Mouse (Mus musculus): ENCODE data around the gene 4930544D05Rik. TPM values are rescaled to one million over a fixed set of nuclear protein-coding genes. Genes with fewer than 3 reads are reported as not detected.

4930544D05Rik gene
- polyA plus RNA-seq, 1 experiment from 2014 or later = not detected

DNA sequence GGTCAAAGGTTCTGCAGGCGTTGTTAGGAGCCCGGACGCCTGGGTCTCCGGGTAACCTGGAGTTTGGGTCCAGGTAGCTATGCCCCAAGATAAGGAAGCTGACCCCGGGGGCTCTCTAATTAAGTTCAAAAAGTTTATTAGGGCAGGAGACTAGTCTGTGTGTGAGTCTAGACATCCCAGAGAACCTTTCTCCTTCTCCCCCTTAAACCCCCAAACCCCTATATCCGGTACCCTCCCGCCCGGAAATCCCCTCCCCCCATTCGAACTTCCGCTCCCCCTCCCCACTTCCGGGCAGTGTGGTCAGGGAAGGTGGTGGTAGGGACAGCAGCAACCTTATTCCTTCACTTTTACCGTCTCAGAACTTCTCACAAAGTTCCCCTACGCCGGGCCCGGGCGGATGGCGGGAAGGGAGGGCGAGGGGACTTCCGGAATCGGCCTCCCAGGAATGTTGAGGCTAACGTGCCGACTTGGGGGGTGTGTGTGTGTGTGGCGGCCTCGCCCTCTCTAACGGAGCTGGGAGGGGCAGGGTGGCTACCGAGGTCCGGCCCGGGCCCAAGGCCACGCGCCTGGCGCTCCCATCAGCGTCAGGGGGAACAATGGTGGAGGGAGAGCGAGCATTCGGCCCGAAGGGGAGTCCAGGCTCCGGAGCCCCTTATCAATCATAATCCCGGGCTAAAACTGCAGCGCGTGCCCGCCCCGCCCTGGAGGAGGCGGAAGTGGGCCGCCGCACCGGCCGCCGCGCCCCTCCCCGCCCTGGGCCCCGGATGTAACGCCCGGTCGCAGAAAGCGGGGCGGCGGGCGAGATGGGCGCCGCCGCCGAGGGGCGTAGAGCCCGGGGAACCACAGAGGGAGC is 37.9 kb downstream of the 4930544D05Rik start:
- DNase-seq (ENCODE audit: low spot score) (peak; percentile 86), ATAC-seq (replicated peaks; ENCODE audit: low FRiP score) (peak; percentile 58)
- Histone ChIP-seq H3K36me3 (ENCODE audit: control insufficient read depth, insufficient read depth, low read length) (peaks cover 21% of the 10 kb centered on the region), H3K9ac (ENCODE audit: low read length) (peak overlapping the region; percentile 98), H3K4me3 (ENCODE audit: low read depth, low read length) (peak overlapping the region; percentile 99), H3K9me3 (ENCODE audit: control insufficient read depth, low read length) (no peaks in the 10 kb centered on the region), H3K4me2 (ENCODE audit: low read depth, low read length, severe bottlenecking) (peak overlapping the region; percentile 97), H3K27me3 (ENCODE audit: control insufficient read depth, insufficient read depth, low read length) (no peaks in the 10 kb centered on the region), H3K27ac (ENCODE audit: low read depth, low read length) (peak overlapping the region; percentile 94), H3K4me1 (replicated peaks; ENCODE audit: control insufficient read depth, insufficient read depth, low read length) (peaks cover 31% of the 10 kb centered on the region)
- WGBS = 1% methylated on average over 63 of the region's 63 CpGs

DNA sequence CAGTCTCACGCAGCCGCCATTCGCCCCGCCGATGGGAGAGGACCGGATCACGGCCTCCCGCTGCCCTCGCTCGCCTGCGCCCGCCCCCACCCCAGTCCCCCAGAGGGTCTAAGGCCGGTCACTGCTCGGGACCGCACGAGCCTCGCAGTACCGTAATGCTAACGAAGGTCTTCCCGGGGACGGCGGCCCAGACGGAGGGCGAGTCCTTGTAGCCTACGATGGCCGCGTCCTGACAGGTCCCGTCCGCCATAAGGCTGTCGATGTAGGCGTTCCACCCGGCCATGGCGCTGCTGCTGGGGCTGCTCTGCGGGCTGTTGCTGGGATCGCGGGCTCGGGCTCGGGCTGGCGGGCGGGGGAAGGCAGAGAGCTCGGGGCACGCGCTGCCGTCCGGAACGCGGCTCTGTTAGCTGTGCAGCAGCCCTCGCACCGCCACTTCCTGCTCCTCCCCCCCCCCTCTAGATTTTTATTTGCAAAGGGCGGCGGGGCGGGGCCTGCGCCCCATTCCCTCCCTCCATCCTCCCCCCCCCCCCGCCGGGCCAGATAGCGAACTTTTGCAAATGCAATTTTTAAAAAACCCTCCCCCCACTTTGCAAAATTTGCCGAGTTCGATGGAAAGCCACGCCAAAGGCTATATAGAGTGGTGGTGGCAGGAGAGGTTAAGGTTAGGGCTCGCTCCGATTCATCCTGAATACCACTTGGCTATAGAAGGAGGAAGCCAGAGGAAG is 38.7 kb downstream of the 4930544D05Rik start, which contains the start of gene Pfn1:
Gene Pfn1 (minus strand): TSS at position 447 of the 725 bp plus-strand sequence.
- Histone ChIP-seq H3K4me2 (ENCODE audit: low read depth, low read length, severe bottlenecking) (peak within 1 kb of the TSS; percentile 97), H3K9me3 (ENCODE audit: control insufficient read depth, low read length) (no peaks in the 10 kb centered on the region), H3K9ac (ENCODE audit: low read length) (peak within 1 kb of the TSS; percentile 98), H3K27ac (ENCODE audit: low read depth, low read length) (peak within 1 kb of the TSS; percentile 94), H3K4me1 (replicated peaks; ENCODE audit: control insufficient read depth, insufficient read depth, low read length) (peaks cover 29% of the 10 kb centered on the region), H3K27me3 (ENCODE audit: control insufficient read depth, insufficient read depth, low read length) (no peaks in the 10 kb centered on the region), H3K4me3 (ENCODE audit: low read depth, low read length) (peak within 1 kb of the TSS; percentile 99), H3K36me3 (ENCODE audit: control insufficient read depth, insufficient read depth, low read length) (peaks cover 18% of the 10 kb centered on the region)
- ATAC-seq (replicated peaks; ENCODE audit: low FRiP score) = peak; percentile 38
- DNase-seq (ENCODE audit: low spot score) = peak; percentile 92
- under 1% methylated on average over 57 of the region's 61 CpGs for WGBS

DNA sequence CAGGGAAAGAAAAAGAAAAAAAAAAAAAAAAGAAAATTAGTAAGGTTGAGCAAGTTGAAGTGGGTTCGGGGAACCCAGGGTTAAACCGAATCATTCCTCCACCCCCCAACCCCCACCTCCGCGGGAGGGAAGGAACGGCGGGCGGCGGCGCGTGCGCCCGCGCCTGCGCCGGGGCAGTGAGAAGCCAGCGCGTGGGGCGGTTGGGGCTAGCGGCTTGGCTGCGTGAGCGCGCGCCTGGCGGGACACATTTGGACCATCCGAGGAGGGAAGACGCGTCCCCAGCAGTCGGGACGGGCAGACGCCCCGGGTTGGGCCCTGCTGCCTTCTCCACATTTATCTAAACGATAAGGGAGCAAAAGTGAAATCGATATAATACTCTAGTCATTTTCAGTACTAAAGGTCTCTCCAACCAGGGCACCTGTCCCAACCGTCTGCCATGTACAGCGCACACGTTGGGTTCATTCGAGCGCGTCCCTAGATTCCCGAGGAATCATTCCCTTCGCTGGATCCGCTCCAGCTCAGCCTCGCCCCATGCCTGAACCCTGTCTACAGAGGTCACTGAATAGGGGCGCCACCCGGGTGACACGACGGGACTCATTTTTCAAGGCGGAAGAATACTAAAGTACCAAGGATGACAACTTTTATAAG is 39.4 kb downstream of the 4930544D05Rik start:
- Histone ChIP-seq H3K4me3 (ENCODE audit: low read depth, low read length) (peak overlapping the region; percentile 99), H3K27me3 (ENCODE audit: control insufficient read depth, insufficient read depth, low read length) (no peaks in the 10 kb centered on the region), H3K27ac (ENCODE audit: low read depth, low read length) (peak overlapping the region; percentile 94), H3K9ac (ENCODE audit: low read length) (peak overlapping the region; percentile 98), H3K36me3 (ENCODE audit: control insufficient read depth, insufficient read depth, low read length) (peaks cover 12% of the 10 kb centered on the region), H3K4me1 (replicated peaks; ENCODE audit: control insufficient read depth, insufficient read depth, low read length) (peaks cover 29% of the 10 kb centered on the region), H3K4me2 (ENCODE audit: low read depth, low read length, severe bottlenecking) (peak overlapping the region; percentile 97), H3K9me3 (ENCODE audit: control insufficient read depth, low read length) (no peaks in the 10 kb centered on the region)
- ATAC-seq (replicated peaks; ENCODE audit: low FRiP score) (peak; percentile 48), DNase-seq (ENCODE audit: low spot score) (peak; percentile 88)
- under 1% methylated on average over 48 of the region's 48 CpGs for WGBS

DNA sequence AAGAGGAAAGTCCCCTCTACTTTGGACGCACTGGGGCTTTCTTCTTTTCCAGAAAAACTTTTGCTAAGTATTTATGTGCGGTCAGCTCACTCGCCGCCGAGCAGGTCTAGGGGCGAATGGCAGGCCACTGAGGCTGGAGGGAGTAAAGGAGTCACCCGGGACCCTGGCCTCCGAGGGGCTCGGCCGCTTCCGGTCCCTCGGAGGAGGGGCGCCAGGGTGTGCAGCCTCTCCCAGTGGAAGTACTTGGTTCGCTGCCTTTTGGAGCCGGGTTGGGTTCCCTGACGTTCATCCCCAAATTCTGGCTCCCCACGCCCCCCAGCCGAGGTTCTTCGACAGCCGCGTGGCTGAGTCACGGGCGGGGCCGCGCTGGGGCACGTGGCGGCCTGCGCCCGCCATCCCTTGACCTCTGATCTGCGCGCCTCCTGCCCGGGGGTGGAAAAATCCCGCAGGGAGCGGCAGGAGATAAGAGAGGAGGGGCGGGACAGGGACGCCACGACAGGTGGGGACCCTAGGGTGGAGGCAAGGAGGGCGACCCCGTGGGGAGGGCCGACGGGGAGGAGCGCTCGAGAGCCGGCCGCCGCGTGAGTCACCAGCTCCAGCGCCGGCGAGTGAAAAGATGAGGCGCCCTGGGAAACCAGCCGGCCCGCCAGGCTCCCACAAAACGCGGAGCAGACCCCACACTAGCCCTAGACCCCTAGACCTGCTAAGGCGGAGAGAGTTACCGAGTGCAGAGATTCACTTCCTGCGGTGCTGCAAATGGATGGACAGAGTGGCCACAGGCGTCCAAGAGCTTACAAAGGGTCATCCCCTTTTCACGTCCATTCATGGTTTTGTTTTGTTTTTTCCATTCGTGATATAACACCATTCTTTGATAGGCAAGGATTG is 40.2 kb downstream of the 4930544D05Rik start:
- Histone ChIP-seq H3K4me2 (ENCODE audit: low read depth, low read length, severe bottlenecking) (peak overlapping the region; percentile 97), H3K27me3 (ENCODE audit: control insufficient read depth, insufficient read depth, low read length) (no peaks in the 10 kb centered on the region), H3K9me3 (ENCODE audit: control insufficient read depth, low read length) (no peaks in the 10 kb centered on the region), H3K4me1 (replicated peaks; ENCODE audit: control insufficient read depth, insufficient read depth, low read length) (peaks cover 26% of the 10 kb centered on the region), H3K36me3 (ENCODE audit: control insufficient read depth, insufficient read depth, low read length) (peaks cover 6% of the 10 kb centered on the region), H3K9ac (ENCODE audit: low read length) (peak overlapping the region; percentile 98), H3K4me3 (ENCODE audit: low read depth, low read length) (peak overlapping the region; percentile 99), H3K27ac (ENCODE audit: low read depth, low read length) (peak overlapping the region; percentile 94)
- ATAC-seq (replicated peaks; ENCODE audit: low FRiP score) (peak; percentile 48), DNase-seq (ENCODE audit: low spot score) (peak; percentile 86)
- WGBS = under 1% methylated on average over 61 of the region's 61 CpGs

DNA sequence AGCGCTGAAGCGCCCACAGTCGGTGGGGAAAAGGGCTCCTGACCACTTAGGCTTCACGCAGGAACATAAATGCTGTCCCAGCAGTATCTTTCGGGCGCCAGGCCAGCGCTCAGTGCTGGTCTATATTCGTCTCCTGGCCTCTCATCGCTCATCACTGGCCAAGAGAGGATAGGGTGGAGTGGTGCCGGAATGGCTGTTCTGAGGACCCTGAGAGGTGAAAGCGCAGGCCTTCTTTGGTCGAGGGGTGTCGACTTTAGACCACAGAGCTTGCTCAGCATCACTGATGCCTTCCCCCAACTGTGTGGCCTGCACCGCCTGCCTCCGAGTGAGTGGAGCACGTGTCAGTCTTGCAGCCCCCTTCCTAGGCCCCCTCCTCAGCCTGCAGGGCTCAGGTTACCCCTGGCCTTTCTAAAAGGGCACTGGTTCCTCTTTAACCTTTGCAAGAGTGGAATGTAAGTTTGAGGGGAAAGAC is 40.8 kb downstream of the 4930544D05Rik start:
- Histone ChIP-seq H3K9me3 (ENCODE audit: control insufficient read depth, low read length) (no peaks in the 10 kb centered on the region), H3K27ac (ENCODE audit: low read depth, low read length) (peak overlapping the region; percentile 94; the same call in 1 of the 2 replicates), H3K9ac (ENCODE audit: low read length) (peak overlapping the region; percentile 98), H3K4me3 (ENCODE audit: low read depth, low read length) (peak overlapping the region; percentile 99), H3K4me1 (replicated peaks; ENCODE audit: control insufficient read depth, insufficient read depth, low read length) (peaks cover 25% of the 10 kb centered on the region), H3K4me2 (ENCODE audit: low read depth, low read length, severe bottlenecking) (peak overlapping the region; percentile 97), H3K36me3 (ENCODE audit: control insufficient read depth, insufficient read depth, low read length) (peaks cover 2% of the 10 kb centered on the region; the same call in 1 of the 2 replicates), H3K27me3 (ENCODE audit: control insufficient read depth, insufficient read depth, low read length) (no peaks in the 10 kb centered on the region)
- peak; percentile 71 for DNase-seq (ENCODE audit: low spot score)
- no peak; the same call in 1 of the 2 replicates for ATAC-seq (replicated peaks; ENCODE audit: low FRiP score)
- 3% methylated on average over 16 of the region's 16 CpGs for WGBS

DNA sequence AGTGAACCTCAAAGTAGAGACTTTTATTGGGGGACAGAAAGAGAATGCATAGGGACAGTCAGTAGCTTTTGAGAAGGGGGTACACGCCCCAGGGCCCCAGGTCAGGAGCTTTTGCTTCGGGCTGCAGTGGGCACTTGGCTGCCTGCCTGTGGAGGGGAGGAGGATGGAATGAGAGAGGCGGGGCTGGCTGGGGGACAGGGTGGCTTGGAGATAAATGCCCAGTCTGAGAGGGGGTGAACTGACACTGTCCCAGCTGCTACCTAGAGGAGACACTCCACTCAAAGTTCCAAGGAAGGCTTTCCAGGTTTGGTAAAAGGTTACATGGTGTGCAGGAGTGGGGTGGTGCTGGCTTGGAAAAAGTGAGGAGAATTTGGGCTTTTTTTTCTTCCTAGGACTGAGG is 41.3 kb downstream of the 4930544D05Rik start, which contains the start of gene Eno3:
Gene Eno3 (plus strand): TSS at position 239 of the 400 bp plus-strand sequence.
- Histone ChIP-seq H3K4me1 (replicated peaks; ENCODE audit: control insufficient read depth, insufficient read depth, low read length) (peaks cover 23% of the 10 kb centered on the region), H3K4me3 (ENCODE audit: low read depth, low read length) (peak within 1 kb of the TSS; percentile 99), H3K9me3 (ENCODE audit: control insufficient read depth, low read length) (no peaks in the 10 kb centered on the region), H3K27me3 (ENCODE audit: control insufficient read depth, insufficient read depth, low read length) (no peaks in the 10 kb centered on the region), H3K9ac (ENCODE audit: low read length) (peak within 1 kb of the TSS; percentile 98), H3K36me3 (ENCODE audit: control insufficient read depth, insufficient read depth, low read length) (peaks cover under 1% of the 10 kb centered on the region; the same call in 1 of the 2 replicates), H3K27ac (ENCODE audit: low read depth, low read length) (peak within 1 kb of the TSS; percentile 94; the same call in 1 of the 2 replicates), H3K4me2 (ENCODE audit: low read depth, low read length, severe bottlenecking) (peak within 1 kb of the TSS; percentile 97)
- 11% methylated on average over 3 of the region's 3 CpGs for WGBS
- ATAC-seq (replicated peaks; ENCODE audit: low FRiP score) (no peak), DNase-seq (ENCODE audit: low spot score) (no peak)

DNA sequence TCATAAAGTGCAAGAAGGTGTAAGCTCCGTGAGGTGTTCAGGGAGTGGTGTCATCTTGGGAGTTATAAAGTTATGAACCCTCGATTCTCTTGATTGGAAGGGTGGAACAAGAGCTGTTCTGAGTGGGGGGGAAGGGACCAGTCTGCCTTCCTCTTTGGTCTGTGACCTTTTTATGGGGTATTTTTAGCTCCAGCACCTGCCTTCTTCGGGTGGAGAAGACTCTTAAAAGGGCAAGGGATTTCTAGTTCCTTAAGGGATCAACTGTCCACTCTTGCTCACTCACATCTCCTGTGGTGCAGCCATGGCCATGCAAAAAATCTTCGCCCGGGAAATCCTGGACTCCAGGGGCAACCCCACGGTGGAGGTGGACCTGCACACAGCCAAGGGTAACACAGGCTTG is 41.9 kb downstream of the 4930544D05Rik start:
- Histone ChIP-seq H3K27ac (ENCODE audit: low read depth, low read length) (no peak overlapping the region), H3K36me3 (ENCODE audit: control insufficient read depth, insufficient read depth, low read length) (peaks cover 3% of the 10 kb centered on the region; the same call in 1 of the 2 replicates), H3K4me3 (ENCODE audit: low read depth, low read length) (no peak overlapping the region), H3K4me2 (ENCODE audit: low read depth, low read length, severe bottlenecking) (no peak overlapping the region), H3K9me3 (ENCODE audit: control insufficient read depth, low read length) (no peaks in the 10 kb centered on the region), H3K4me1 (replicated peaks; ENCODE audit: control insufficient read depth, insufficient read depth, low read length) (peaks cover 22% of the 10 kb centered on the region), H3K27me3 (ENCODE audit: control insufficient read depth, insufficient read depth, low read length) (no peaks in the 10 kb centered on the region), H3K9ac (ENCODE audit: low read length) (no peak overlapping the region)
- DNase-seq (ENCODE audit: low spot score) = no peak
- WGBS = 56% methylated on average over 6 of the region's 6 CpGs
- ATAC-seq (replicated peaks; ENCODE audit: low FRiP score) = no peak
